Mouse (Mus musculus) forebrain, embryonic 15.5 days (tissue): Measurements from ENCODE around the gene Glul. TPM values are rescaled to one million over a fixed set of nuclear protein-coding genes. Genes with fewer than 3 reads are reported as not detected.

Source experiments
- ATAC-seq: fragments of 200-750 bp; cut with Nextera tagmentation; replicated peaks from 2 replicates; pipeline ENCODE4 v1.8.0; 2017; ENCODE audit warnings: mild to moderate bottlenecking, moderate TSS enrichment, moderate library complexity
- H3K27ac ChIP-seq: fragments of 300-500 bp; sonication (generic); replicated peaks from 2 replicates; pipeline ENCODE4 v1.5.1; 2015; ENCODE audit warnings: mild to moderate bottlenecking, inconsistent platforms
- H3K27me3 ChIP-seq: fragments of 300-500 bp; sonication (generic); 2 replicates; pipeline ENCODE4 v1.6.1; 2015; ENCODE audit warnings: inconsistent platforms
- H3K36me3 ChIP-seq: fragments of 300-500 bp; sonication (generic); 2 replicates; pipeline ENCODE4 v1.6.1; 2015; ENCODE audit warnings: mild to moderate bottlenecking, inconsistent platforms
- H3K4me1 ChIP-seq: fragments of 300-500 bp; sonication (generic); 2 replicates; pipeline ENCODE4 v1.6.1; 2015; ENCODE audit warnings: inconsistent platforms
- H3K4me2 ChIP-seq: fragments of 300-500 bp; sonication (generic); replicated peaks from 2 replicates; pipeline ENCODE4 v1.6.1; 2015; ENCODE audit warnings: mild to moderate bottlenecking, inconsistent platforms
- H3K4me3 ChIP-seq: fragments of 300-500 bp; sonication (generic); 2 replicates; pipeline ENCODE4 v1.5.1; 2015; ENCODE audit warnings: mild to moderate bottlenecking, inconsistent platforms
- H3K9ac ChIP-seq: fragments of 300-500 bp; sonication (generic); replicated peaks from 2 replicates; pipeline ENCODE4 v1.6.1; 2015; ENCODE audit warnings: mild to moderate bottlenecking, inconsistent platforms
- H3K9me3 ChIP-seq: fragments of 300-500 bp; sonication (generic); 2 replicates; pipeline ENCODE4 v1.6.1; 2016; ENCODE audit warnings: inconsistent platforms
- WGBS: fragments of 180-500 bp; shearing (Covaris S2); methylation state at CpG from one replicate; pipeline ENCODE4 v1.1.7; 2015; ENCODE audit warnings: mixed read lengths; 5-methylcytosine and 5-hydroxymethylcytosine counted together
- polyA plus RNA-seq: library from polyadenylated mRNA; unstranded; fragments of >200 nt; fragmentation: Nextera tagmentation; extraction: Ambion mirVana; gene quantifications from 2 replicates; pipeline ENCODE4 v1.2.1, GENCODE M21; 2015

Gene Glul
- polyA plus RNA-seq, 1 experiment from 2014 or later, result 133 TPM

- H3K27me3 ChIP-seq, result no peaks in the 10 kb centered on the region
- WGBS, result 17% methylated on average over 22 of the region's 22 CpGs
- peaks cover 12% of the 10 kb centered on the region for H3K36me3 ChIP-seq
- peaks cover 48% of the 10 kb centered on the region for H3K4me1 ChIP-seq
- H3K9ac ChIP-seq, result peak overlapping the region; percentile 95
- H3K27ac ChIP-seq, result peak overlapping the region; percentile 99
- peak overlapping the region; percentile 59 for H3K4me2 ChIP-seq
- ATAC-seq, result peak; percentile 59
- H3K4me3 ChIP-seq, result peak overlapping the region; percentile 96
- H3K9me3 ChIP-seq, result no peaks in the 10 kb centered on the region
Observed at GRCm38 (mm10) chr1:153898989-153899730, 584 bp upstream of the Glul start.

DNA sequence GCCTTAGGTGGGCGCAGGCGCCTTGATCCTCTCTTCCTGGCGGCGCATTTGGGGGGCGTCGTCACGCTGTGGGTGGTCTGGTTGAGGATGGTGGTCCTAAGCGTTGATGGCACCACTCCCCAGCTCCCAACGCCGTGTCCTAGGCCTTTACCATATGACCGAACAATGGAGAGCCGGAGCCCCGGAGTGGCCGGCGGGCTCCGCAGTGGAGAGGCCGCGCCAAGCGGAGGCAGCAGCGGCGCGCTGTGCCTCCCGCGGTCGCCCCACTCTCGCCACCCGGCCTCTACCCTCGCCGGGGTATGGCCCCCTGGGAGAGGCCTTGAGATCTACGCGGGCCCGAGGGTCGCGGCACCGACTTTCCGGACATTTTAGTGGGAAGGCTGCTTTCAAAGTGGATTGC, 637 bp downstream of the Glul start:
- Histone ChIP-seq H3K36me3 (peaks cover 24% of the 10 kb centered on the region), H3K4me2 (peak overlapping the region; percentile 59), H3K9me3 (no peaks in the 10 kb centered on the region), H3K27me3 (no peaks in the 10 kb centered on the region), H3K4me1 (peaks cover 37% of the 10 kb centered on the region), H3K9ac (peak overlapping the region; percentile 95), H3K27ac (peak overlapping the region; percentile 99), H3K4me3 (peak overlapping the region; percentile 96)
- ATAC-seq, result peak; percentile 57
- 0% methylated on average over 36 of the region's 36 CpGs for WGBS

- under 1% methylated on average over 25 of the region's 25 CpGs for WGBS
- peaks cover 30% of the 10 kb centered on the region for H3K36me3 ChIP-seq
- peak overlapping the region; percentile 99 for H3K27ac ChIP-seq
- peak overlapping the region; percentile 95 for H3K9ac ChIP-seq
- H3K9me3 ChIP-seq, result no peaks in the 10 kb centered on the region
- H3K4me3 ChIP-seq, result peak overlapping the region; percentile 96
- H3K4me1 ChIP-seq, result peaks cover 36% of the 10 kb centered on the region
- no peak for ATAC-seq
- peak overlapping the region; percentile 59 for H3K4me2 ChIP-seq
- H3K27me3 ChIP-seq, result no peaks in the 10 kb centered on the region
Observed at GRCm38 (mm10) chr1:153900860-153901730, 1.4 kb downstream of the Glul start.

GRCm38 (mm10) chr1:153903006-153903405, 3.3 kb downstream of the Glul start:
- Histone ChIP-seq H3K9me3 (no peaks in the 10 kb centered on the region), H3K9ac (peak overlapping the region; percentile 3; the same call in 1 of the 2 replicates), H3K4me1 (peaks cover 36% of the 10 kb centered on the region), H3K36me3 (peaks cover 49% of the 10 kb centered on the region), H3K27ac (no peak overlapping the region), H3K4me3 (peak overlapping the region; percentile 15; the same call in 1 of the 2 replicates), H3K27me3 (no peaks in the 10 kb centered on the region), H3K4me2 (peak overlapping the region; percentile 59)
- no peak for ATAC-seq
- WGBS, result 22% methylated on average over 13 of the region's 13 CpGs

DNA sequence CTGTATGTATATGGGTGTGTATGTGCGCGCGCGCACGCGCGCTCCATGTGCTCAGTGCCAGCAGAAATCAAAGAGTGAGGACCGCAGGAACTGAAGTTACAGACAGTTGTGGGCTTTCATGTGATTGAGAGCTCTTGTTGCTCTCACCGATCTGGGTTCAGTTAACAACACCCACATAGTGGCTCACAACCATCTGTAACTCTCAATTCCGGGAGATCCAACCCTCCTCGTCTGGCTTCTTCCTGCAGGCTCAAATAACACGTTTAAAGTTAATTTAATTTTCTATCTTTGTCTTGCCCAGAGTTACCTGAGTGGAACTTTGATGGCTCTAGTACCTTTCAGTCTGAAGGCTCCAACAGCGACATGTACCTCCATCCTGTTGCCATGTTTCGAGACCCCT, 4.5 kb downstream of the Glul start:
- no peak for ATAC-seq
- 96% methylated on average over 14 of the region's 14 CpGs for WGBS
- no peak overlapping the region for H3K9ac ChIP-seq
- H3K27ac ChIP-seq, result no peak overlapping the region
- peaks cover 59% of the 10 kb centered on the region for H3K36me3 ChIP-seq
- peaks cover 27% of the 10 kb centered on the region for H3K4me1 ChIP-seq
- no peaks in the 10 kb centered on the region for H3K9me3 ChIP-seq
- no peaks in the 10 kb centered on the region for H3K27me3 ChIP-seq
- no peak overlapping the region for H3K4me3 ChIP-seq
- H3K4me2 ChIP-seq, result no peak overlapping the region

DNA sequence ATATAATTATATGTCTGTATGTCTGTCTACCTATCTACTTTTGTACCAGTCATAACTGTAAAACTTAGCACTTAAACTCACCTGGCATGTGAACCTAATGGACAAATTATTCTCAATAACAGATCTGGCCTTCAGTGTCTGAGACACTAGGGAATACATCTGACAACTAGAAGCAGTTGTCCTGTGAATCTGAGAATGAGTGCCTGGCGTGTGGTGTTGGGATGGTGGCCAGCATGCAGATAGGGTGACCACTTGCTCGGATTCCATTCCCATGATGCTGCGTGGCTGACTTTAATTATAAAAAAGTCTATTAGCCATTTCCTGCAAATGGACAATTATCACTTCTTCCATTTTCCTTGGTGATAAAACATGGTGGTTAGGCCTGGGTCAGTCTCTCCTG, 6.1 kb downstream of the Glul start:
- WGBS, result 96% methylated on average over 3 of the region's 3 CpGs

DNA sequence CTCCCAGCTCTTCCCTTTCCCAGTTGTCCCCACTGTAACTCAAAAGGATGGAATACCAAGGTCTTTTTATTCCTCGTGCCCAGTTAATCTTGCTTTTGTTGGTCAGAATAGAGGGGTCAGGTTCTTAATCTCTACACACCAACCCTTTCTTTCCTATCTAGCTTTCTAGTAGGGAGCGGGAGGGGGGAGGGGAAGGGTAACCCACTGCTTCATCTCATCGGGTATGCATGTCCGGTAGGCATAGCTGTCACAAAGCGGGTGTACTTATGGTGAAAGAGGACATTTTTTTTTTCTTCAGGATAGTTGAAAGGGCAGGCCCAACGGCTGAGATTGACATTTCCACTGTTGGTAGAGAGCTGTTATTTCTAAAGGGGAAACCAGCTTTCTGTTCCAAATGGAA, 8.5 kb downstream of the Glul start:
- no peak for ATAC-seq
- H3K27ac ChIP-seq, result no peak overlapping the region
- no peak overlapping the region for H3K4me2 ChIP-seq
- 46% methylated on average over 6 of the region's 6 CpGs for WGBS
- no peaks in the 10 kb centered on the region for H3K27me3 ChIP-seq
- H3K9me3 ChIP-seq, result no peaks in the 10 kb centered on the region
- H3K36me3 ChIP-seq, result peaks cover 66% of the 10 kb centered on the region
- no peak overlapping the region for H3K9ac ChIP-seq
- peaks cover 4% of the 10 kb centered on the region for H3K4me1 ChIP-seq
- H3K4me3 ChIP-seq, result no peak overlapping the region

More for the DNA sequence above, 6.1 kb downstream of the Glul start:
- Histone ChIP-seq H3K27ac (no peak overlapping the region), H3K9ac (no peak overlapping the region), H3K9me3 (no peaks in the 10 kb centered on the region), H3K36me3 (peaks cover 69% of the 10 kb centered on the region), H3K4me1 (peaks cover 26% of the 10 kb centered on the region), H3K4me2 (no peak overlapping the region), H3K4me3 (no peak overlapping the region), H3K27me3 (no peaks in the 10 kb centered on the region)
- ATAC-seq, result no peak

- 85% methylated on average over 4 of the region's 4 CpGs for WGBS
- H3K36me3 ChIP-seq, result peaks cover 60% of the 10 kb centered on the region
- H3K27ac ChIP-seq, result no peak overlapping the region
- H3K27me3 ChIP-seq, result no peaks in the 10 kb centered on the region
- H3K9ac ChIP-seq, result no peak overlapping the region
- ATAC-seq, result no peak; the same call in 1 of the 2 replicates
- no peak overlapping the region for H3K4me3 ChIP-seq
- no peak overlapping the region for H3K4me2 ChIP-seq
- no peaks in the 10 kb centered on the region for H3K9me3 ChIP-seq
- H3K4me1 ChIP-seq, result no peaks in the 10 kb centered on the region
Observed at GRCm38 (mm10) chr1:153908741-153909140, 9.0 kb downstream of the Glul start.

- WGBS, result 90% methylated on average over 10 of the region's 10 CpGs
- Histone ChIP-seq H3K36me3 (peaks cover 54% of the 10 kb centered on the region), H3K4me1 (no peaks in the 10 kb centered on the region), H3K4me2 (no peak overlapping the region), H3K4me3 (no peak overlapping the region), H3K27ac (no peak overlapping the region), H3K9ac (no peak overlapping the region), H3K27me3 (no peaks in the 10 kb centered on the region), H3K9me3 (no peaks in the 10 kb centered on the region)
- ATAC-seq, result no peak
Observed at GRCm38 (mm10) chr1:153909213-153909962, 9.6 kb downstream of the Glul start.

DNA sequence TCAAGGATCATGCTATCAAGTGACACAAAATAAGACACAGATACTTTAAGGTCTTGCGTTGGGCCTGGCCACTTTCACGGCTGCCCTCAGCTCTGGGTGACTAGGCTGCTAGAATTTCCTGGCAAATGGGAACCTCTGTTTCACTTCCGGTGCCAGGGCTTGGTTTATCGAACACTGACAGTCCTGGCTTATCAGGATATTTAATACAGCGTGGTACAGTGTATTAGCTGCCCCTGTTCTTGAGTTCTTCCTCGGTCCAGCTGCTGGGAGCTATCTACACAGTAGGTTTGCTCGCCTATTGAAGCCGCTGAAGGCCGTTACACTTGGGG, 10.2 kb downstream of the Glul start:
- 96% methylated on average over 9 of the region's 9 CpGs for WGBS
- Histone ChIP-seq H3K4me2 (no peak overlapping the region), H3K9me3 (no peaks in the 10 kb centered on the region), H3K36me3 (peaks cover 49% of the 10 kb centered on the region), H3K9ac (no peak overlapping the region), H3K4me1 (no peaks in the 10 kb centered on the region), H3K27me3 (no peaks in the 10 kb centered on the region), H3K4me3 (no peak overlapping the region), H3K27ac (no peak overlapping the region)
- ATAC-seq, result no peak

DNA sequence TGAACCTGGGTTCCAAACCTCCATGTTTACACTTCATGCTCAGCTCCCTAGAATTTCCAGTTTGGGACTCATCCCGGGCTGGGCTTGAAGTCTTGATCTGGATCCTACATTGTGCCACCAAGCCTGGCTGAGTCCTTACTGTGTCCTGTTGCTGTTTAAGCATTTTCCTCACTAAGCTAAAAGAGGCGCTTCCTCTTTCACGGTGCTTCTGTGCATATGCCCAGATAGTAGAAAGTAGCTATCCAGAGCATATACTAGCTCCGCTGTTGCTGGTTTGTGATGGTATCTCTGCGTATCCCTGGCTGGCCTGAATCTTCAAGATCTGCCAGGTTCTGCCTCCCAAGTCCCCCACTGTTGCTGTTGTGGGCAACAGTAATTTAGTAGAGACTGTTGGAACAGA, 10.7 kb downstream of the Glul start:
- Histone ChIP-seq H3K27ac (no peak overlapping the region), H3K4me1 (no peaks in the 10 kb centered on the region), H3K9me3 (no peaks in the 10 kb centered on the region), H3K27me3 (no peaks in the 10 kb centered on the region), H3K4me3 (no peak overlapping the region), H3K4me2 (no peak overlapping the region), H3K9ac (no peak overlapping the region), H3K36me3 (peaks cover 44% of the 10 kb centered on the region)
- 94% methylated on average over 5 of the region's 5 CpGs for WGBS
- ATAC-seq, result no peak
